1 mouse cellular context compared by ENCODE assay signal in the genomic region with DNA sequence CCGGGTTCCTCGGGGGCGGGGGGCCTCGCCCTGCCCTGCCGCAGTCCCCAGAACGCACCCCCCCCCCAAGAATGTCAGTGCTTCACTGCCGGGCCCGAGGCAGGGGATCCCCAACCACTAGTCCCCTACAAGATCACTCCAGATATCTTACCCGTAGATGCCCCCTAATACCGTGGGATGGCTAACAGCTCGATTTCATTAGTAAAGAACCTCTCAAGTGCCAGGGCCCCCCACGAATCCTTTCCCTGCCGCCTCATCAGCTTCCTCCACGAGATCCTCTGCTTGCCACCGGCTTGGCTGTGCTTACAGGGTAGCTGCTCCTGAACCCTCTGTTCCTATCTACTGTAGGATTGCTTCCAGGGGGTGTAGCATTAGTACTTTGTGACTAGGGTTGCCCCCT.
TF ChIP-seq lines count a peak whose summit lies in the region.

No protein-coding gene starts in this region.

TF ChIP-seq in CH12.LX, 34 proteins besides CTCF, POLR2A, EP300 and RAD21:
- 0 out of 2 replicates have a peak, but pooled peaks have one; percentile 5 for TF ChIP-seq MAZ (IDR thresholded peaks at IDR 0.05; ENCODE audit: low read depth, low read length)
- TF ChIP-seq MAX (IDR thresholded peaks at IDR 0.05; ENCODE audit: low read length) = peak; percentile 8; the same call in 1 of the 2 replicates
- no peak for TF ChIP-seq ZC3H11A (IDR thresholded peaks at IDR 0.05; ENCODE audit: low read depth, low read length)
